ENCODE assay signal across 16 mouse cellular contexts in the genomic region with DNA sequence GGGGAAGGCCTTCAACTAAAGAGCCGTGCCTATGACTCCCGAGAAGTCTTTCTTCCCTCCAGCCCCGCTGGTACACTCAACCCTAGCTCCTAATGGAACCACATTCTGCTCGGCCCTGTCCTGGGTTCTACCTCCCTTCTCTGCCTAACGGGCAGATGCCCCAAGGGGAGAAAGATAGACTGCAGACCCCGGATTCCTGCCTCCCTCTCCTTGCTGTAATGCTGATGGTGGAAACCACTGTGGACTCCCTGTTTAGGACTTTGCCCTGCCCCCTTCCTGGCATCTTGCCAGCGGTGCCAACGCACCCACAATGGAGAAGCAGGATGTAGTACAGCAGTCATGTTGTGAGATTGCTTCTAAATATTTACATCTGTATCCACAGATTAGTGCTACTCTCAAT. TPM values are rescaled to one million over a fixed set of nuclear protein-coding genes. Genes with fewer than 3 reads are reported as not detected.
DNase-seq lines count a peak whose midpoint lies in the region; ATAC-seq lines count a peak whose summit lies in the region.
"Had no signal": no experiment of that assay in that cellular context is flagged by ENCODE, and none has a peak within 500 bp of the region (broad histone marks: within the 10 kb centered on the region; RNA-seq: fewer than 3 reads in every experiment).

No protein-coding gene starts in this region.

- H3K4me3 ChIP-seq in kidney, embryonic 16.5 days (ENCODE audit: low read length) = no peak overlapping the region
- H3K4me3 ChIP-seq in liver, embryonic 15.5 days (replicated peaks) = no peak overlapping the region
- H3K4me3 ChIP-seq in hindbrain, embryonic 13.5 days = no peak overlapping the region
- H3K4me3 ChIP-seq: limb, embryonic 10.5 days had no signal

- H3K27me3 ChIP-seq in kidney, embryonic 16.5 days (ENCODE audit: insufficient read depth, low read length) = peaks cover 39% of the 10 kb centered on the region
- peaks cover 14% of the 10 kb centered on the region for H3K27me3 ChIP-seq in liver, embryonic 15.5 days
- H3K27me3 ChIP-seq in hindbrain, embryonic 13.5 days = peaks cover 50% of the 10 kb centered on the region

- no peak overlapping the region for H3K9ac ChIP-seq in kidney, embryonic 16.5 days (replicated peaks; ENCODE audit: low read length)
- peak overlapping the region; percentile 48; the same call in 1 of the 2 replicates for H3K9ac ChIP-seq in liver, embryonic 15.5 days
- no peak overlapping the region for H3K9ac ChIP-seq in hindbrain, embryonic 13.5 days

- no peak overlapping the region for H3K4me2 ChIP-seq in kidney, embryonic 16.5 days (replicated peaks; ENCODE audit: low read depth, low read length)
- peak overlapping the region; percentile 87 for H3K4me2 ChIP-seq in liver, embryonic 15.5 days
- H3K4me2 ChIP-seq in hindbrain, embryonic 13.5 days = no peak overlapping the region

- no peak overlapping the region for H3K27ac ChIP-seq in kidney, embryonic 16.5 days (ENCODE audit: low read length)
- H3K27ac ChIP-seq in liver, embryonic 15.5 days (replicated peaks) = peak overlapping the region; percentile 98
- H3K27ac ChIP-seq in hindbrain, embryonic 13.5 days = no peak overlapping the region
- H3K27ac ChIP-seq: limb, embryonic 10.5 days; macrophage had no signal

- 57% methylated on average over 8 of the region's 8 CpGs for WGBS in kidney, embryonic 16.5 days
- 68% methylated on average over 8 of the region's 8 CpGs for WGBS in liver, embryonic 15.5 days (ENCODE audit: insufficient replicate concordance)
- 54% methylated on average over 8 of the region's 8 CpGs for WGBS in hindbrain, embryonic 13.5 days

- no peak for ATAC-seq in kidney, embryonic 16.5 days (ENCODE audit: low FRiP score, low TSS enrichment)
- ATAC-seq in liver, embryonic 15.5 days (ENCODE audit: insufficient read depth) = no peak
- ATAC-seq in hindbrain, embryonic 13.5 days (ENCODE audit: low FRiP score) = no peak
- ATAC-seq: activated CD4-positive, CD25-positive, alpha-beta regulatory T cell, adult 4 months; hindbrain, embryonic 16.5 days had no signal

- no peaks in the 10 kb centered on the region; the same call in 1 of the 2 replicates for H3K9me3 ChIP-seq in kidney, embryonic 16.5 days (ENCODE audit: low read length)
- H3K9me3 ChIP-seq in liver, embryonic 15.5 days (replicated peaks) = no peaks in the 10 kb centered on the region
- H3K9me3 ChIP-seq in hindbrain, embryonic 13.5 days = no peaks in the 10 kb centered on the region
- H3K9me3 ChIP-seq: limb, embryonic 10.5 days had no signal

- peaks cover 7% of the 10 kb centered on the region; the same call in 1 of the 2 replicates for H3K4me1 ChIP-seq in kidney, embryonic 16.5 days (ENCODE audit: insufficient read depth, low read length)
- peaks cover 88% of the 10 kb centered on the region for H3K4me1 ChIP-seq in liver, embryonic 15.5 days (replicated peaks)
- peaks cover 23% of the 10 kb centered on the region for H3K4me1 ChIP-seq in hindbrain, embryonic 13.5 days (replicated peaks)

- peak; percentile 32 for DNase-seq in kidney, postnatal 10 days
- peak; percentile 30 for DNase-seq in retina, postnatal 1 day
- no peak for DNase-seq in retina, embryonic 14.5 days (ENCODE audit: low spot score)
- peak; percentile 80 to 87 for DNase-seq in spleen, postnatal 10 days (ENCODE audit: low spot score in 2 of 2)
- no peak for DNase-seq in yolk sac, embryonic 10.5 days (ENCODE audit: low spot score)
- DNase-seq: cerebellum, adult 18-20 months; gastrocnemius, postnatal 36 days; kidney, adult 9 months; midbrain, embryonic 14.5 days had no signal

- no peaks in the 10 kb centered on the region for H3K36me3 ChIP-seq in kidney, embryonic 16.5 days (ENCODE audit: insufficient read depth, low read length)
- H3K36me3 ChIP-seq in liver, embryonic 15.5 days (replicated peaks) = no peaks in the 10 kb centered on the region
- H3K36me3 ChIP-seq in hindbrain, embryonic 13.5 days = no peaks in the 10 kb centered on the region
- H3K36me3 ChIP-seq: limb, embryonic 10.5 days had no signal

RNA-seq across cellular contexts. Expression of a gene that starts 27.4 kb away (rescaled TPM):
- 0.73 and 1.3 TPM in 2 replicates for polyA plus RNA-seq in kidney, embryonic 16.5 days (2015; fragmentation: Nextera tagmentation; extraction: Ambion mirVana)
- polyA plus RNA-seq in liver, embryonic 15.5 days (2015; fragmentation: Nextera tagmentation; extraction: Ambion mirVana) = 3.3 and 4.8 TPM in 2 replicates
- 11.4 TPM in 2 replicates for polyA plus RNA-seq in hindbrain, embryonic 13.5 days (2015; fragmentation: Nextera tagmentation; extraction: Ambion mirVana)

RNA-seq across cellular contexts. Expression of a gene that starts 28.5 kb away (rescaled TPM):
- polyA plus RNA-seq in kidney, embryonic 16.5 days (2015; fragmentation: Nextera tagmentation; extraction: Ambion mirVana) = 74.4 and 79.8 TPM in 2 replicates
- polyA plus RNA-seq in liver, embryonic 15.5 days (2015; fragmentation: Nextera tagmentation; extraction: Ambion mirVana) = 159 and 162 TPM in 2 replicates
- polyA plus RNA-seq in hindbrain, embryonic 13.5 days (2015; fragmentation: Nextera tagmentation; extraction: Ambion mirVana) = 114 and 117 TPM in 2 replicates

Comparison
In these comparisons a context has a peak if more than half of its experiments do, and no peak if none do; other contexts are left out.
1. DNase-seq: peak in kidney, postnatal 10 days (single experiment), retina, postnatal 1 day (single experiment) and spleen, postnatal 10 days (2 of 2); none in retina, embryonic 14.5 days (single experiment) and yolk sac, embryonic 10.5 days (single experiment).